Mouse (Mus musculus): ENCODE results near the gene Prkar2b.

The Prkar2b gene

DNA sequence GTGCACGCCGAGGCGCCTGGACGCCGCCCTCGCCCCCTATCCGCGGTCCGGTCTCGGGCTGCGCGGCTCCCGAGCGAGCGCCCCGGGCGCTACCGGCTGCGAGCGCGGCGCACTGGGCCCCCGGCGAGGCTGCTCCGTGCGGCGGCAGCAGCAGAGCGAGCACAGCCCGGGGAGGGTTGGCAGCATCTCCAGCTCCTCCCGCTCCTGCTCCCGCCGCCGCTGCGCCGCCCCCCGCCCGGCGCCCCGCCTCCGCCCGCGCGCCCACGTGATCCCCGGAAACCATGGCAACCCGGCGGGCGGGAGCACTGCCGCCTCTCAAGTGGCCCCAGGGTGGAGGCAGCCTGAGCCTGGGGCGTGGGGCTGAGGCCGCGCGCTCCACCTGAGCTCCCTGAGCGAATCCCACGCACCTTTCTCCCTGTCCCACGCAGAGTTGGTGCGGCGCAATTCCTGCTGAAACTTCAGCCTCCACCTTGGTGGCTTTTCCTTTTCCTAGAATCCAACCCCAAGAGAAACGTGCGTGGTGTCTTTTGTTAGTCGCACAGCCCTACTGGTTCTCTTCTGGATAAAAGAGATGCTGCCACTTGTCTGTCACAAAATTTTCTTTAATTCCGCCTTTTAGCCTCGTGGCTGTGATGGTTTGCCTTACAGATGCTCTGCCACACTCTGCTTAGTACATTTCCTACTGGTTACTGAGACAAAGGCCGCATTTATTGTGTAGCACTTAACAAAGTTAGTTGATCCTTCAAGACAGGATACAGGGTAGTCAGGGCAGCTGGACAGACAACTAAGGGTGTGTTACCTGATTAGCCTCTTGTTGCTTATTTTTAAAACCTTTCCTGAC, at the start of gene Prkar2b:
TSS of gene Prkar2b (minus strand) at position 207 of the 841 bp plus-strand sequence.
- DNase-seq: peak; percentile 81 to 90

GRCm38 (mm10) chr12:32109201-32109600, 48.1 kb upstream of the Prkar2b start:
- peak in 1 of 2 experiments; percentile 43 for DNase-seq

DNA sequence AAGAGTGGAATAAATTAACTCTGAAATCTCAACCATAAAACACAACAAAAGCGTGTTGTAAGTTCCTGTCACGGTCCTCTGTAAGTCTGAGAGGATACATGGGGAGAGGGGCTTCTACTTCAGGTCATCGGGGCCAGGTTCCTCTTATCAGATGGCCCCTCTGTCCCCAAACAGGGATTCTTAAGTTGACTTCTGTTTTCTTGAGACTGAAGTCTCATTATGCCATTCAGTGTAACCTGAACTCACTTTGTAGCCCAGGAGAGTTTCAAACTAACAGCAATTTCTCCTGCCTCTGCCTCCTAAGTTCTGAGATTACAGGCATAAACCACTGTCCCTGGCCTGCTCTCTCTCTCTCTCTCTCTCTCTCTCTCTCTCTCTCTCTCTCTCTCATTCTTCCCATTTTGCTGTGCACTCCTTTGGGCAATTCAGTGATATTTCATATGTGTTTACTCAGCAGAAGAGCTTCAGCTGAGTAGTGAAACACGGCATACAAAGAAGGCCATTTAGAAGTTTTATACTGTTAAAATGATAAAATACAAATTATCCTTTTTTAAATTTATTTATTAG, 43.9 kb upstream of the Prkar2b start:
- no peak for DNase-seq

DNA sequence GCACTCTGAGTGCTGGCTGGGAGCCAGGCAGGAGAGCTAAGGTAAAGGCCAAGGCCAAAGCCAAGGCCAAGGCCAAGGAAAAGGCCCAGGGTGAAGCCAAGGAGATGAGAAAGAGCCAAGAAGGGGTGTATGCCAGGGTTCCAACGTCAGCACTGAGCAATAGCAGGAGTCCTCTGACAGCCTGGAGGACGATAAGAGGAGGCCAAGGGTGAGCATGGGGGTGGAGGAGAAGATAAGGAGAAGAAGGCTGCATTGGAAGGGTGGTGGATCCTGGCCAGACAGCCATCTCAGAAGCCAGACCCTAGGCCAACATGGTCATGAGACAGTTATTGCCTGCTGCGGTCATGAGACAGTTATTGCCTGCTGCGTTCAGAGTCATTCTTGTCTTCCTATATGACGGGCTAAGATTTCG, 43.4 kb upstream of the Prkar2b start:
- peak in 1 of 2 experiments; percentile 52 for DNase-seq

GRCm38 (mm10) chr12:32101306-32101705, 40.2 kb upstream of the Prkar2b start:
- DNase-seq: no peak

DNA sequence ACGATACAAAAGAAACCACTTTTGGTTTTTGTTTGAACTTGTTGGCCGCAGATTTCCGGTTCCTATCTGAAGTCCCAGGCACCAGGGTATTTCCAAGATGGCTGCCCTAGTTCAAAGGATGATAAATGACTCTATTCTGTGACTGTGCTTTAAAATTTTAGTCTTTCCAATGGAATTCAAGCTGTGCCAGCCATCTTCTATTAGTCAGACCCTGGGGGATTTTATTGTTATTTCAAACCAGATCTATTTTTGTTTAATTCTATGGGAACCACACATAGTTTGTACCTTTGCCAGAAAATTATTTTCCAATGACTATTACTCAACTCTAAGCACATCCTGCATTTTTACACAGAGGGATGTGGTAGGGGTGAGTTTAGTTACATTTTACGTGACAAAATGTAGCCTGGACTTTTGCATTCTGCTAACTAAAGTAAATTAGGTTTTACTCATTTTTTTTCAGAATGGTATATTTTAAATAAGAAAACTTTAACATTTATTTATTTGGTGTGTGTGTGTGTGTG, 38.6 kb upstream of the Prkar2b start:
- no peak for DNase-seq

- DNase-seq: no peak
Observed at GRCm38 (mm10) chr12:32098596-32098995, 37.5 kb upstream of the Prkar2b start.

GRCm38 (mm10) chr12:32097107-32097506, 36.0 kb upstream of the Prkar2b start:
- DNase-seq: no peak

GRCm38 (mm10) chr12:32095164-32095563, 34.1 kb upstream of the Prkar2b start:
- DNase-seq: no peak

- no peak for DNase-seq
Observed at GRCm38 (mm10) chr12:32092452-32092851, 31.4 kb upstream of the Prkar2b start.

- DNase-seq: no peak
Observed at GRCm38 (mm10) chr12:32088566-32088965, 27.5 kb upstream of the Prkar2b start.

- DNase-seq: no peak
Observed at GRCm38 (mm10) chr12:32087339-32087738, 26.2 kb upstream of the Prkar2b start.

DNA sequence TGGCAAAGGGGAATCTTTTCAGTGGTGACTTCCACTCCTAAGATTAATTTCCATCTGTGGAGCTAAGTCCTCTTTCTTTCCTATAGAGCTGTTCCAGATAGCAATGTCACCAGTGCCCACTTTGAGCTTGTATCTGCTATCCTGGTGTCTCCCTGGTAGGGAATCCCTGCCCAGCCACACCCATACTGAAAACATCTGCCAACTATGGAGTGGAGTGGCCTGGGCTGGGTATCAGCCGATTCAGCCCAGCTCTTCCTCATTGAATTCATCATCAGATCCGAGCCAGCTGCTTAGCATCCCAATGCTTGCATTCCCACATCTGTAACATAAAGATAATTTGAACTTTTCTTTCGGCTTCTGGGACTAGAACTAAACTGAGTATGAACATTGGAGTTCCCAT, 25.8 kb upstream of the Prkar2b start:
- DNase-seq: no peak

- no peak for DNase-seq
Observed at GRCm38 (mm10) chr12:32085856-32086255, 24.8 kb upstream of the Prkar2b start.

GRCm38 (mm10) chr12:32085189-32085588, 24.1 kb upstream of the Prkar2b start:
- DNase-seq: no peak

GRCm38 (mm10) chr12:32084601-32085000, 23.5 kb upstream of the Prkar2b start:
- DNase-seq: no peak

DNA sequence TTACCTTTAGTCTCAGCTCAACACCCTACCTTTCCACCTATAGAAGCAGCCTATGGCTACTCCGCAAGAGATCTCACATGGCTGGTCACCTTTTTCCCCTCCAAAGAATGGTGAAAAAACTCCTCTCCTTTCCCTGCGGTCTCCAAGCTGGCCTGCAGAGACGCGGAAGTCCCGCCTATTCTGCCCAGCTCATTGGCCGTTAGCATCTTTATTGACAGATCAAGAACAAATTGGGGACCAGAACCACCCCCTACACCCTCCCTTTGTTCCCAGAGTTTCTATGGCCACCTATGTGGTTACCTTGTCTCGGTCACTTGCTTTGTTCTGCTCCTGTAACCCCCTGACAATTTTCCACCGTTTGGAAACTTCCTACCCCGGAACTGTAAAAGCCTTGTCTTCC, 19.6 kb upstream of the Prkar2b start:
- no peak for DNase-seq

GRCm38 (mm10) chr12:32077403-32077802, 16.3 kb upstream of the Prkar2b start:
- no peak for DNase-seq

DNA sequence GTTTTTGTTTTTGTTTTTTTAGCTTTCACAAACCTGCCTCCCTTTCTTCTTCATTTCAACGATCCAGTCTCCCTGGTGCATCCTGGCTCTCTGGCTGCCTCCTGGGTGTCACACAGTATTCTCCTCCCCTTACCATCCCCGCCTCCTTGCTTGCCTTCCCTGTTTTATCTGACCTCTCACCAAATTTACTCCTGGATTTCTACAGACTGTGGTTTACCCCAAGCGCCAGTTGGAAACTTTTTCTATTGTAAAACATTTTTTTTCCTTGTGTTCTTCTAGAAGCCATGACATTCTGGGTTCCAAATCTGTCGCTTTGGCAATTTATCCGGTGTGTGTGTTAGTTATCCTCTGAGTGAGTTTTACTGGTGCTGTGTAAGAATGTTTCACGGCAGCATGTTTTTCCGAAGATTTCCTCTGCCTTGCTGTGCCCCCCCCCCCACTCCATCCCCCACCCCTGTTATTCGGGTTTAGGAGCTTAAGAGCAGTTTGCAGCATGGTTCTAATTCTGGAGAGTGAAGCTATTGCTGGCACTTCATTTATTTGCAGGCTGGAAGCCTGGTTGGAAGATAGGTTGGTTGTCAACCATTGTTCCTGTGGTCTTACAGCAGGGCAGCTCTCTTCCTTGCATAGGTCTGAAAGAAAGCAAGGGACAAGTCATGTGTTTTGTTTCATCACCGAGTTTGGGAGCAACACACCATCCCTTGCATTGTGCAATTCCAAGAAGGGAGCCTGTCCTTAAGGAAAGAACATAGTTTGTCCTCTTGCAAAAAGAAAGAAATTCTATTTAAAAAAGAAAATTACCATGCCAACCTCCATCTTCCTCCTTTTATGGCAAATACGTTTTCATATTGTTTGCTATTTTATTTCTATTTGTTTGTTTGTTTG, 15.0 kb upstream of the Prkar2b start:
- no peak for DNase-seq

GRCm38 (mm10) chr12:32074271-32074670, 13.2 kb upstream of the Prkar2b start:
- no peak for DNase-seq

DNA sequence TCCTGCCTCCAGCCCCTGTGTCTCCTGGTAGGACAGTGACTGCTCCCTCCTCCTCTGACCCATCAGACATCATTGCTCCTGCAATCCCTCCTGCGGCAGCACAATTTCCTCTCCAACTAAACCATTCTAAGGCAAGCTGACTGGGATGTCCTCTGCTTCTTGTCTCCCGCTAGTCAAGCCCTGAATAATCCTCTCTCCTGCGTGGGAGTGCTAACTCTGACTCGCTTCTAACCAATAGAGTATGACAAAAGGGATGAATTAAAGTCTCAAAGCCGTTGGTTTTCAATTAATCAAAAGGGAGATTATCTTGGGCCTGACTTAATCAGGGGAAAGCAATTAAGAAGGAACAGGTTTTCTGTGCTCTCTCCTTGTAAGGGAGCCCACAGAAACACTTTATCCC, 4.9 kb upstream of the Prkar2b start:
- DNase-seq: no peak

DNA sequence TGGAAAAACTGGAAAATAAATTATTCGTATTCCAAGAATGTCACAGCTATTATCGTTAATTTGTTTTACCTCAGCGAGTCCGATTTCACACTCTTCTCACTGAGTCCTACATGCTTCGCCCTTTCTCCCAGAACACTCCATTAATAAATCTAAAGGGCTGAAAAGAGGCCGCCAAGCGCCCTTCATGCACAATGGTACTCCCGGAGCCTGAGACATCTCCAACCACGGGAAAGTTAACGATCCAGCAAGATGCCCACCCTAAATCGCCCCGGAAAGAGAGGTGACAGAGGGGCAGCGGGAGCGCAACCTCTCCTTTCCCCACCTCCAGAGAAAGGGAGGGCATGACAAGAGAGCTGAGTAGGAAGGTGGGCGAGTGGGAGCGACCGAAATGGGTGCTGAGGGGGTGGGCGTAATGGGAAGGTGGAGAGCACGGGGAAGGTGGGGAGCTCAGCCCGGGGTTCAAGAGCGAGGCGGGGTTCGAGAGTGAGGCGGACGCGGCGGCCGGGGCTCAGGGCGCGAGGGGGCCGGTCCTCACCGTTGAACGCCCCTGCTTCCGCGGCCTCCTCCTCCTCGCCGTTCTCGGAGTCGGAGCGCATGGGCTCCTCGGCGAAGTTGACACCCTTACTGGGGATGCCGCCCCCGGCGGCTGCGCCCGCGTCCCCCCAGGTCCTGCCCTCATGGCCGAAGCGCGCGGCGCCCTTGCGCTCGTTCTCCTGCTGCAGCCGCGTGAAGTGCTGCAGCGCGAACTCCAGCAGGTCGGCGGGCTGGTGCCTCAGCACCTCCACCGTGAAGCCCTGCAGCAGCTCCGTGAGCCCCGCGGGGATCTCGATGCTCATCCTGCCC, 628 bp downstream of the Prkar2b start:
- peak in 1 of 2 experiments; percentile 36 for DNase-seq

Measured in kidney, postnatal 25 days (tissue).